Mouse (Mus musculus): ENCODE results near the gene Ptpn7.

DNA sequence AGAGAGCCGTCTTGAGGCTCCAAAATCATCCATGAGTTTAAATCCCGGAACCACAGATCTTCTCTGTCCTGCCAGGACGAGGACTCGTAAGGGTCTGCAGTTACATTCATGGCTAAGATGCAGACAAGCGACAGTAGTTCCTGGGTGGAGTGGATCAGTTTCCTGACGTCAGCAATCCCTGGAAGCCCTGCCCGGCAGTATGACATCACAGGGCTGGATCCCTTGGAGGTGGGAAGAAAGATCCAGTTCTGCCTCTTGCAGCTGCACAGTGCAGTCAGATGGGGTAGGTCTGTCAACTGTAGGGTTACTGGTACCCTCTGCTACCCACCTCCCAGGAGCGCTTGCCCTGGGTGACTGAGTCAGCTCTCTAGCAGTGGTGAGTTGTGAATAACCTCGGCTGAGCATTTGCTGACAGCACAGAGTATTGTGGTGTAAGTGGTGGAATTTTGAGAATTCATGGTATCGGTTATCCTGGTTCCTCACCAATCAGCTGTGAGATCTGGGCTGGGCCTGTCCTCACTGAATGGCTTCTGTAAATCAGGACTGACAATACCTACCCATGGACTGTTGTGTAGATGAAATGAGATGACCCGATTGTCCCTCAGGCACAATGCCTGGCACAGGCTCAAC, 51.6 kb downstream of the Ptpn7 start:
- TF ChIP-seq CTCF (IDR thresholded peaks at IDR 0.05; ENCODE audit: control insufficient read depth, insufficient read depth, low read length) (no peak), POLR2A (IDR thresholded peaks at IDR 0.05; ENCODE audit: borderline replicate concordance, control insufficient read depth, low read depth, low read length) (no peak)
